Mouse (Mus musculus) left cerebral cortex, postnatal 36 days (tissue): Measurements from ENCODE around the gene Ccm2l. TPM values are rescaled to one million over a fixed set of nuclear protein-coding genes. Genes with fewer than 3 reads are reported as not detected.

Source experiments
- DNase-seq, 2 experiments: peaks; one replicate each; pipeline ENCODE4 v3.0.0; 2021 to 2022; ENCODE audit warnings: low spot score in 2 of 2, mixed read lengths in 1 of 2
- intact Hi-C: fragments of 180-260 bp; cut with DNase I; formaldehyde crosslinking; loops from one replicate; pipeline ENCODE4 v1.15.1; 2025
- total RNA-seq, 2 experiments: library from RNA; stranded (reverse); gene quantifications; 2 replicates each; pipeline ENCODE4 v1.2.3; 2021

The Ccm2l gene
- total RNA-seq, 2 experiments from 2014 or later, result 4.0 to 5.8 TPM

DNA sequence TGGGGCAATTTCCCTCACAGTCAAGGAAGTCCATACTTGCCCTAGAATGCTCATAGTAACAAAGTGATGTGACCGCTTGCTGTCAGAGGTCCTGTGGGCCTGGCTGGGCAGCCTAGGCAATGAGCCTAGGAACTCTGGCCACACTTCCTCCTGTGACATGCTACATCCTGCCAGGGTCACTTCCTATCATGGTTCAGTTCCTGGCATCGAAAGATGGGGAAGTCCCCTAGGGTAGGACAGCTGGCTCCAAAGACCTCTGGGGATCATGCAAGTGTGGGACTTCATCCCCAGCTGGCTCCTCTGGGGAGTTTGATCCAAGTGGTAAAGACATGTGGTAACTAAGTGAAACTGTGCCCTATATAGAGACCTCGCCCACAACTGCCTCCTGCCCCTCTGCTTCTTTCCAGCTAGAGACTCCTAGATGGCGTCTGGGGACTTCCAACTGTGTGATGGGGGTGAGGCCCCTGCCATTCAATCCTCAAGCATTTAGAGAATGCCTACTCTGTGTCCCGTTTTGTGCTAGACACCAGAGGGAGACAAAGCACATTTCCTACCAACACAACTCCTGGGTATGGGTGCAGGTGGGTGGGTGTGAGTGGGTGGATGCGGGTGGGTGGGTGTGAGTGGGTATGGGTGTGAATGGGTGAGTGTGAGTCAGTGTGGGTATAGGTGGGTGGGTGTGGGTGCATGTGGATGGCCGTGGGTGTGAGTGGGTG is 18.7 kb downstream of the Ccm2l start:
- intact Hi-C loops, result loop anchor here (5.0 kb wide), 1 partner anchor 53 kb away; no protein-coding TSS in a partner anchor
- DNase-seq, result no peak

DNA sequence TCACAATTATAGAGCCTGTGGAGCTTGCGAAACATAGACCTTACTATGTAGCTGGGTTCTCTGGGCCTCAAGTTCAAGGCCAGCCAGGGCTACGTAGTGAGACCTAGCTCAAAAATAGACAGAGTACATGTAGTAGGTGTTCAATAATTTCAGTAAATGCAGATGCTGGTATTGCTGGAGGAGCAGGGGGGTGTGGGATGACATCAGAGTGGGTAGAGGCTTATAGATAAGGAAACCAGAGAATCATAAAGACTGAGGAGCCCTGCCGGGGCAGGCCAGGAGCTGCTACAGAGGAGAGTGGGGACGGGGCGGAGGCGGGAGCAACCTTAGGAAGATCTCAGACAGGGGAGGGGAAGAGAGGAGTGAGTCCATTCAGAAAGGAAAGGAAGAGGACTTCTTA is 19.8 kb downstream of the Ccm2l start:
- intact Hi-C loops, result no loop called here
- no peak for DNase-seq

DNA sequence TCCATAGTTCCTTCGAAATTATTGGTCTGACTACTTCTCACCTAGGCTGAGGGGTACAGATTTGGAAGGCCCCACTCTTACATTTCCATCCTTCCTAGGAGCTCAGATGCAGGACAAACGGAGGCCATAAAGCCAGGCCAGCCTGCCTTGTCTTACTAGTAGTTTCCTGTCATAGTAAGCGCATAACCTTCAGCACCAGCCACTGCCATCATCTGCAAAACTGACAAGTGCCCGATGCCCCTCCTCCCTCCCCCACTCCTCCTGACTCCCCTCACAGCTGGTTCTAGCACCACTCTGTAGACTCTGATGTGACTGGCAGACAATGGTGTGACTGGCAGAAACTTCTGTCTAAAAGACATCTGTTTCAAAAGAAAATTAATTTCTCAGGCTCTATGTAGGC is 20.4 kb downstream of the Ccm2l start:
- intact Hi-C loops, result no loop called here
- DNase-seq, result no peak

DNA sequence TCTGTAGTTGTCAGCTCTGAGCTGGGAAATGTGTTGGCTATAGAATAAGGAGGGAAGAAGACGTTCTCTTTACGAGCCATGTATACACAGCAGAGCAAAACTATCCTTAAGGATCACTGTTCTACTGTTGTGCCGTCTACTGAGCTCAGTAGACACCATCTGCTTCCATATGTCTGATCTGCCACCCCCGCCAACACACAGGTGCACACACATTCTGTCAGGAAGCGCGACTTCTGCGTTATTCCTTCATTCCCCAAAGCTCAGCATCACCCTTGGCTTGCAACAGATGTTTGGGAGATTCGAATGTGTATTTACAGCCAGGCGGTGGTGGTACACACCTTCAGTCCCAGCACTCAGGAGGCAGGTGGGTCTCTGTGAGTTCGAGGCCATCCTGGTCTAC is 21.3 kb downstream of the Ccm2l start:
- no peak for DNase-seq
- intact Hi-C loops, result no loop called here

DNA sequence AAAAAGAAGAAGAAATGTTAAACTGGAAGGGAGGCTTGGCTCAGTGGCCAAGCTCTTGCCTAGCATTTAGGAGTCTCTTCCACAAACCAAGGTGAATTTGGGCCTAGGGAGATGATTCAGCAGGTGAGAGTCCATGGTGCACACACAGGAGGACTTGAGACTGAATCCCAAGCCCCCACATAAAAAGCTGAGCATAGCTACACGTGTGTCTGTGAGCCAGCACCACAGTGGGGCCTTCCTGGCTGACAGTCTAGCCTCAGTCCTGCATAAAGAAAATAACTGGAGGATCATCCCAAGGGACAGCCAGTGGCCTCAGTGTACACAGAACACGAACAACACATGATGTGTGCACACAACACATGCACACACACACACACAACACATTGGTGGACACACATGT is 23.6 kb downstream of the Ccm2l start:
- intact Hi-C loops, result no loop called here
- no peak for DNase-seq

DNA sequence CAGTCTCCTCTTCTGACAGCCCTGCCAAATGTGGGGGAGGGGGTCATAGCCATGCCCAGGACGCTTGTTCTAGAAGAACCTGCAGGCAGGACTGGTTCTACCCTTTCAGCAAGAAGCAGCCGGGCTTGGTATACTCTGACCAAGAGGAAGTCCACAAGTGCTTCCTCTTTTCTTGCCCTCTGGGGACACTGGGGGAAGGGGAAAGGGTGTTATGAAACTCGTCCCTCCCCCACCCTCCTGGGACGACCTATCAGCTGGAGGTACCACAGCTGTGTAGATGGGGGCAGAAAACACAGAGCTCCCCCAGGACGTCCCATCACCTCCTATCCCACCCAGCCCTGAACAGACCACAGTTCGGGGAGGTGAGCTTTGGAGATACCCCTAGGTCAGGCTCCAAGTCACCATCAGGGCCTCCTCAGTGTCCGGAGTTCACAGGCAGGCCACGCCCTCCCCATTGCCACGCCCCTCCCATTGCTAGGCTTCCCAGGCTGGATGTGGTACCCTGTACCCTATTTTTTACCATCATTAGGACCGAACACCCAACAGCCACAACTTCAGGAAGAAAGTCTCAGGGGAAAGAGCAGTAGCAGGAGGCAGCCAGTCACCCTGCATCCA is 24.9 kb downstream of the Ccm2l start:
- intact Hi-C loops, result no loop called here
- DNase-seq, result no peak

DNA sequence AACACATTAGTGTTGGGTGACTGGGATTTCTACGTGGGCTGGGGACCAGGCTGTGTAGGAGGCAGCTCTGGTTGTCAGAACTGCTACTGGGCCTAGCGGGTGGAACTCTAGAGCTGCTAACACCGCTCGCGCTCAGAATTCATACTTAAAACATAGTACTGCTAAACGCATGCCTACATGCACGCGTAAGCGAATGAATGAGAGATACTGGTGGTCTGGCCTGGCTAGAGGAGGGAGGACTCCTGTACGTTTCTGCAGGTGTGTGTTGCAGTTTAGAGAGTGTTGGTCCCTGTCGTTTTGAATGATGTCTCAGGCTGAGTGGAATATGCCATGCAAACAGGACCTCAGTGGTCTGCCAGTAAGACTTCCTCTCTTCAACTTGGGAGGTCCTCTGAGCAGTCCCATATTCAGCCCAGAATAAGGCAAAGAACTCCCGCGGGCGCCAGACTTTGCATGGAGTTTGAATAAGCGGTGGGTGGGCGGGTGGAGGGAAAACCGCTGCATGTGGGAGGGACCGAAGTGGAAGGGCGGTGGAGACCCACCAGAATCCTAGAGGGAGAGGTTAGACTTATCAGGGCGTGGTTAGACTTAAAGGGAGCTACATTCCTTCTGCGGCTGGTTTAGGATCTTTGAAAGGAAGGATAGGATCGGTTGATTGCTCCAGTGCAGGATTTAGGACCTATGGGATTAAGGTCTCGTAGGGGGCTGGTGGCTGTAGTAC is 41.5 kb downstream of the Ccm2l start:
- intact Hi-C loops, result no loop called here
- DNase-seq, result no peak

DNA sequence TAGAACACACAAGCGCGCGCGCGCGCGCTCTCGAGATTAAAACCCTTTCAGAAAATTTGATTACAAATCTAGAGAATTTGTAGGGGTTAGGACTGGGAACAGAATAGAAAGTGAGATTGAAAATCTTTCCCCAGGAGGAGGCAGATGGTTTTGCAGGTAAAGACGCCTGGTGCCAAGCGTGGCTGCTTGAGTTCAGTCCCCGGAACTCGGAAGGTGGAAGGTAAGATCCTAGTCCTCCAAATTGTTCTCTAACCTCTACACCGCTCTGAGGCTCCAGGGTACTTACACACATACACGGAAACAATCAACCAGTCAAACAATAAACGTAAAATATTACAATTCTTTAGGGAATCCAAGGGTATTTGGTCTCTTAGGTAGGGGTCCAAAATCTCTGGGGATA is 42.0 kb downstream of the Ccm2l start:
- no peak for DNase-seq
- intact Hi-C loops, result no loop called here

DNA sequence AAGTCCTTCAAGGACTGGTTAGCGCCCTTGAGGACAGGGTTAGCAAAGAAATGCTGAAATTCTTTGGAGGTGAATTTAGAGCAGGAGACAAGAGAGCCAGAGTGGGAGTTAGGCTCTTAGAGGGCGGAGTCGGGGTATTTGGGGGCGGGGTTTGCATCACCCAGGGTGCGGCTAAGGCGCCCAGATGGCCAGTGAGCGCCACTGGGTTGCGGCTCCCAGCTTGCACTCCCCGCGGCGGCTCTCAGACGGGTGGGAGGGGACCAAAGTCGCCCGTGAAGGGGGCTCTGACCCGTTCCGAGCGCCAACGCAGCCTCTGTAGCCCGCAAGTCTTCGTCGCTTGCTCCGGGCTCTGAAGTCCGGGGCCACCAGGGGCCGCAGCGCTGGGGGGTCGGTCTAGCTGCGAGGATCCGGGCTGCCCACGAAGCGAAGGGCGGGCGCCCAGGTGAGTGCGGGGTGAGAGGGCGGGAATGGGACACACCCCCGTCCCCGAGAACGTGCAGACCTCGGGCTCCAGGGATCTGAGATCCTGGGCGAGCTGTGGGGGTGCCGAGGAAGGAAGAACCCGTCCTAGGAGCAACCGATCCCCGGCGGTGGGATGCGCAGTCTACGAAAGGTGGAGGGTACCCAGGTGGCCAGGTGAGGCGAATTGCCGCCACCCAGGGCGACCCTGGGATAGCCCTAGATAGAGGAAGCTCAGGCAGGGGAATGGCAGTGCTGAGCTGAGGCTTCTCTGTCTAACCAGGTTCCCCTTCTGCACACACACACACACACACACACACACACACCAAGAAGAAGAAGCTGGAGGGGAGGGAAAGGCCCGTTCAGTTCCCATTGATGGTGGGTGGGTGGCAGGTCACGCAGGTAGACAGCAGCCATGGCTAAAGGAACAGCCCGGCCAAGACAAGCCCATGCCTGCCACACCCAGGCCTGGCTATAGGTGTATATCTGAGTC is 42.8 kb downstream of the Ccm2l start, which contains the start of gene Hck:
Hck (plus strand) TSS at position 156 of the 952 bp plus-strand sequence.
- intact Hi-C loops, result no loop called here
- no peak for DNase-seq

DNA sequence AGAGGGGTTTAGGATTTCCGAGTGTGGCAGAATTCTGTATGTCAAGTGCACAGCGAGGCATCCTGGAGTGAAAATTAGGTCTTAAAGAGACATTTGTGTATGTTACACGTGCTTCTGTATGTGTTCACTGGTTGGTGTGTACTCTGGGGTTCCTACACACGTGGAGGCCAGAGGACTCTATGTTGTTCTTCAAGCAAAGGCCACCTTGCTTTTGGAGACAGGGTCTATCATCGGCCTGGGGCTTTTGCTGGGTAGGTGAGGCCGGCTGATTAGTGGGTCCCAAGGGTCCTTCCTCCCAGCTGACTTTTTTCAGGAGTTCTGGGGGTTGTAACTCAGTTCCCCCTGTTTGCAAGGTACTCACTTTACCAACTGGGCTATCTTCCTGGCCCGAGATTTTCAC is 43.8 kb downstream of the Ccm2l start:
- DNase-seq, result no peak
- intact Hi-C loops, result no loop called here

DNA sequence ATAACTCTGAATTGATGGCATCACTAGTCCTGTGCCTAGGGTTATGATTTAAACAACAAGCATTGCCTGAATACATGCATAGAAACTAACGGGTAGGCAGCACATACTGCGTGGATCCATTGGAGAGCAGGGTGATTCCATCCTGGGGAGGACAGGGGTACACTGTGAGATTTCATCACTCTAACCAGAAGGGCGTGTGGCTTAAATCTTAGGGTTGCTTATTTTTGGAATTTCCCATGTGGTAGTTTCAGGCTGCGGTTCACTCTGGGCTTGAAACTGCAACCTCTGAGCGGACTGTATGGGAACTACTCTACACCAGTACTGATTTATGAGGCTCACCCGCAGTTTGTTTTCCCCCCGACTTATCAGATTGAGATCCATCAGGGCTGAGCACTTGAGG is 45.5 kb downstream of the Ccm2l start:
- intact Hi-C loops, result no loop called here
- DNase-seq, result no peak

DNA sequence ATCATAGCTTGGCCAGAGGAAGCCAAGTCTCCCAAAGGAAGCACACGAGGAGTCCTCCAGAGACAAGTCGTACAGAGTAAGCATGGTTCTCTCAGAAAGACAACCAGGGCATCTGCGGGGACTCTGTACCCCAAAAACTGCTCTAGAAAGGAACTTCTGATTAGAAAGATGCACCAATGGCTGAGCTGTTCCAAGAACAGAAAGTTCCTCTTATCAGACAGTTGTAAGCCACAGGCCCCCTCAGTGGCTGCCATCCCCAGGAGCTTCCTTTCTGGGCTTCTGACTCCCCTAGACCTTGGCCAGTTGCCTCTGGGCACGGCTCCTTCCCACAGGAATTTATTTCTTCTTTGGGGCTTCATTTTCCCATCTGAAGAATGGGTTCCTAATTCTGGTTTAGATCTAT is 49.9 kb downstream of the Ccm2l start:
- intact Hi-C loops, result no loop called here
- no peak for DNase-seq

DNA sequence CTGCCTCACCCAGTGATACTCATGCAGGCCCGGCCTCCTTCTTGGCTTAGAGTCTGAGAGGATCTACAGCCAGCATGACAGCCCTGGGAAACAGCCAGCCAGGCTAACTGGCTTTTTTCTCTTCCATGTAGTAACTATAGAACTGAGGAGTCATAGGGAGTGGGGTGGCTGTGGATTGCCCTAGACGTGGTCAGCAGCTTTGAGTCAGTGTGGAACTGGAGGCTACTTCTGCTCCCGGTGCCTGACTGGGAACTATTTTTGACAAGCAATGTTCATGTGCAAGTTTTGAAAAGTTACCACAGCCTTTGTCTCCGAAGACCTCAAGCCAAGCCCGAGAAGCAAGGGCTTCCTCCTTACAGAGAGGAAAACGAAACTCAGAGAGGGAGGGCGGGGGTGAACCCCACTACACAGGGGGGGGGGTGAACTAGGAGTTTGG is 51.3 kb downstream of the Ccm2l start:
- intact Hi-C loops, result no loop called here
- no peak for DNase-seq

DNA sequence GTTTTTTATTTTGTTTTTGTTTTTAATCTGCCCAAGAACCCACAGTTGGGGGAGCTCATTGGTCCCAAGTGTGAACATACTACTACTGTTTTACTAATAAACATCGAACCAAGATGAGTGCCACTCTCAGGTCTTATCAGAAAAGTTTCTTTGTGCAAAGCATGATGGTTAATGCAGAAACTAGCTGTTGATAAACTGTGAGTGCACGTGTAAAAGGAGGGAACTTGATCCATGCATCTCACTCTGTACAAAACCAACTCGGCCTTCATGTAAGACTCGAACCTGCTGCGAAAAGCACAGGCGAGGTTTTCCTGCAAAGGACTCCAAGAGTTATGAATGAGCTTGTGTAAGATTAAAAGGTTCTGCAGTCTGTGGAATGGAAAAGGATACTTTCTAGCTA is 53.7 kb downstream of the Ccm2l start:
- no peak for DNase-seq
- intact Hi-C loops, result no loop called here

DNA sequence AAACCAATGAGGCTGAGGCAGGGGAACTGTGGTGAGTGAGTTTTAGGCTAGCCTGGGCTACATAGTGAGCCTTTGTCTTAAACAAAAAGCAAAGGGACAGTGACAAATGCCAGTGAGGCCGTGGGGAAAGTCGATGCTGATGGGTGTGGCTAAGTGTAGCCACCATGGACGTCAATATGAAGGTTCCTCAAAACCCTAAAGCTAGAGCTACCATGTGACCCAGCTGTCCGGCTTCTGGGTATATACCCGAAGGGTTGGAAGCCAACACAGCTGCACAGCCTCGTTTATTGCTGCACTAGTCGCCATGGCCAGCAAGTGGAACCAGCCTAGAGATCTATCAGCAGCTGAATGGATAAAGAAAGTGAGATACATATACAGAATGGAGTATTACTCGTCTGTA is 54.4 kb downstream of the Ccm2l start:
- intact Hi-C loops, result no loop called here
- DNase-seq, result no peak

DNA sequence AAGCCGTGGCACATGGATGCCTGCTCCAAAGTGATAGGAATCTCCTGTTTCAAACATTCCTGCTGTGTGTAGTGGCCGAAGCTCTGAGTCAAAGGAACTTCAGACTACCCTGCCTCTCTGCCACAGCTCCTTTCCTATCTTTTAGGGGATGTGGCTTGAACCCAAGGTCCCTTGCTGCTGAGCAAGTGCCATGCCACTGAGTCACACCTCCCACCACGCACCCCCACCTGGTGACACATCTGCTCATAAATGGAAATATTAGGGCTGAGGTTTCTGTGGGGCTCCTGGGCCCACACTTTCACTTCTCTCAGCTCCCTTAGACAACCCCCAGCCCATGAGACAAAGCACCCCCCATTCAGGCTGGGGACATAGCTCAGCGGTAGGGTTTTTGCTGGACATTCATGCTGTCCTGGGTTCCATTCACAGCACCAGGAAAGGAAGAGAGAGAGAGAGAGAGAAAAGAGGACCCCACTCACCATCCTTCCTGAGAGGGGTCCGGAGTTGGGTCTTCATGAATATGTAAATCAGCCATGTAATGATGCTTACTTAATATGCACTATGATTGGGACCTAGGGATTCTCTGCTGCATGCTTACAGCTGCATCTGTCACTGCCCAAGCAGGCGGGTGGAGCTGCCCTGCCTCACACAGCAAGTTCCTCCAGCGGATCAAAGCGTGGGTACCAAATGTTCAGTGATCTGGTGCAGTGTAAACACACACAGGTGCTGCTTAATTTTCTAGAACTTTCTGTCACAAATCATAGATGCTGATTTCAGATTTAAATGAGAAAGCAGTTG is 56.3 kb downstream of the Ccm2l start:
- intact Hi-C loops, result no loop called here
- no peak for DNase-seq

DNA sequence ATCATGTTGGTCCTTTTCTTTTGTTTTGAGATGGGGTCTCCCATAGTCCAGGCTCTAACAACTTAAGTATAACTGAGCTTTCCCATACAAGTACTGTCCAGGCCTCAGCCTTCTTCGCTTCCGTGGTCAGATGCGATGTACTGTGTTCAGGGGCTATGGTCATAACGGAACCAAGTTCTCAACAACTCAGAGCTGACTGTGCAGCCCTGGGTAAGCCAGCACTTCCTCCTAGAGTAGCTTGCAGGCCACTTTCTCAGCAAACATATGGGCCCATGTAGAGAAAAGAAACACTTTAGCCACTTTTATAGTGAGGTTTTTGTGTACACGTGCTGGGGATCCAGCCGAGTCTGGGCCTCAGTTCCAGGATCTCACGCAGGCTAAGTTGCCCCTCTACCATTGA is 56.9 kb downstream of the Ccm2l start:
- no peak for DNase-seq
- intact Hi-C loops, result no loop called here

DNA sequence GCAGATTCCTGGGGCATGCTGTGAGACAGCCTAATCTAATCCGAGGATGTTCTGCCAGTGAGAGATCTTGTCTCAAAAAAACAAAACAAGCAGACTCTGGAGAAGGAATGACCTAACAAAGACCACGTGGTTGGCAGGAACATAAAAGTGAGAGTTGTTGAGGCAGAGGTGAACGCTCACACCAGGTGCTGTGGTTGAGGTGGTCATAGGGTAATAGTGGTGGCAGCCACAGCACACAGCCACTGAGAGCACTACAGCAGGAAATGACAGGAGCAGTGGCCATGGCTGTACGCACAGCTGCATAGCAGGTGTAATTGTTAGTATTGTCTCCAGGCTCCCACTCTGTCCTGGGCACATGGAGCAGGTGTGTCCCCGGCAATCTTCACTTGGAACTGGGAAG is 60.1 kb downstream of the Ccm2l start:
- DNase-seq, result no peak
- intact Hi-C loops, result no loop called here

DNA sequence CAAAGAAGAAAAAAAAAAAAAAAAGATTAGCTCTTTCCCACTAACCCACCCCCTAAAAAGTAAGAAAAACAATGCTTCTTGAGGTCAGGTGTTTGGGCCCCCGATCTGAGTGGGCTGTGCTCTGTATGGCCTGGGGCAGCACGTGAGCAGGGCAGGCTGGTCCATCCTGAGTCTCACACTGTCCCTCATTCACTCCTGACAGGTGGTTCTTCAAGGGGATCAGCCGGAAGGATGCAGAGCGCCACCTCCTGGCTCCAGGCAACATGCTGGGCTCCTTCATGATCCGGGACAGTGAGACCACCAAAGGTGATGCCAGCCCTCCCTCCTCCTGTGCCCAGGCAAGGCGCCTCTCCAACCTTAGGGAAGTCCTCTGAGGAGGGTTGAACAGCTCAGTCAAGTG is 65.3 kb downstream of the Ccm2l start:
- DNase-seq, result no peak
- intact Hi-C loops, result no loop called here
